Mouse (Mus musculus): Measurements from ENCODE around the gene Actg2.

- TF ChIP-seq GATA1 (IDR thresholded peaks at IDR 0.05; ENCODE audit: borderline replicate concordance, low read length) (no peak), FLI1 (IDR thresholded peaks at IDR 0.05; ENCODE audit: low read length) (no peak)
Measured at GRCm38 (mm10) chr6:83523194-83523593, 12.9 kb downstream of the Actg2 start.
